9 mouse cellular contexts compared by ENCODE assay signal in the genomic region with DNA sequence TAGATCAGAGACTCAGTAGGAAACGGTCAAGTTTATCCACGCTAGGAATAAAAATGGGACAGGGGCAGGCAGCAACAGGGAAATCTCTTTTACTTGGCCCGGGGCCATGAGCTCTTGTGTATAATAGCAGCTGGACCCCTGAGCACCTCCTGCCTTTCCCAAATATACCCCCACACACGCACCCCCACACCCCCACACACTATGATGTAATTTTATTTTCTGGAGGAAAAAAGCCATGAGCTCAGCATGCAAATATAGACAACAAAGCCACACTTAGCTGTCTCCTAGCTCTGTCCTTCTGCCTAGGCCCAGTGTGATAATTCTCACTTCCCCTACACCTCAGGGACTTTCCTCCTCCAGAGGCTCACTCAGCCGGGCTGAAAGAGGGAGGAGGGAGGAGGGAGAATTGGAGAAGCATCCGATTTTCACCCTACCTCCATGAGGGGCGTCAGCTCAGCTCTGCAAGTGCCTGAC. TPM values are rescaled to one million over a fixed set of nuclear protein-coding genes. Genes with fewer than 3 reads are reported as not detected.
DNase-seq lines count a peak whose midpoint lies in the region; ATAC-seq lines count a peak whose summit lies in the region.
"Had no signal": no experiment of that assay in that cellular context is flagged by ENCODE, and none has a peak within 500 bp of the region (broad histone marks: within the 10 kb centered on the region; RNA-seq: fewer than 3 reads in every experiment).

No protein-coding gene starts in this region.

- peak overlapping the region; percentile 63 for H3K4me3 ChIP-seq in kidney, embryonic 15.5 days (replicated peaks)
- H3K4me3 ChIP-seq in embryonic facial prominence, embryonic 15.5 days (replicated peaks) = peak overlapping the region; percentile 64
- H3K4me3 ChIP-seq in intestine, embryonic 14.5 days (ENCODE audit: low read depth, low read length) = 0 out of 2 replicates have a peak overlapping the region, but pooled peaks have one; percentile 73
- H3K4me3 ChIP-seq in midbrain, embryonic 14.5 days (replicated peaks; ENCODE audit: low read depth, low read length) = peak overlapping the region; percentile 80

- H3K4me1 ChIP-seq in kidney, embryonic 15.5 days = peaks cover 54% of the 10 kb centered on the region
- H3K4me1 ChIP-seq in embryonic facial prominence, embryonic 15.5 days = peaks cover 50% of the 10 kb centered on the region
- peaks cover 48% of the 10 kb centered on the region for H3K4me1 ChIP-seq in intestine, embryonic 14.5 days (replicated peaks; ENCODE audit: control insufficient read depth, insufficient read depth, low read length)
- peaks cover 45% of the 10 kb centered on the region for H3K4me1 ChIP-seq in midbrain, embryonic 14.5 days (ENCODE audit: control insufficient read depth, insufficient read depth, low read length)

- peak overlapping the region; percentile 64 for H3K4me2 ChIP-seq in kidney, embryonic 15.5 days
- H3K4me2 ChIP-seq in embryonic facial prominence, embryonic 15.5 days (replicated peaks) = peak overlapping the region; percentile 52
- H3K4me2 ChIP-seq in intestine, embryonic 14.5 days (ENCODE audit: low read length) = peak overlapping the region; percentile 67
- peak overlapping the region; percentile 81 for H3K4me2 ChIP-seq in midbrain, embryonic 14.5 days (ENCODE audit: low read length)

- peak overlapping the region; percentile 87 for H3K27ac ChIP-seq in kidney, embryonic 15.5 days
- peak overlapping the region; percentile 87 for H3K27ac ChIP-seq in embryonic facial prominence, embryonic 15.5 days (replicated peaks)
- H3K27ac ChIP-seq in intestine, embryonic 14.5 days (ENCODE audit: low read depth) = peak overlapping the region; percentile 75
- H3K27ac ChIP-seq in midbrain, embryonic 14.5 days (replicated peaks; ENCODE audit: low read depth, low read length) = peak overlapping the region; percentile 91

- 0 out of 2 replicates have a peak, but pooled peaks cover under 1% of the 10 kb centered on the region for H3K36me3 ChIP-seq in kidney, embryonic 15.5 days
- H3K36me3 ChIP-seq in embryonic facial prominence, embryonic 15.5 days = no peaks in the 10 kb centered on the region
- no peaks in the 10 kb centered on the region for H3K36me3 ChIP-seq in intestine, embryonic 14.5 days (ENCODE audit: control insufficient read depth, insufficient read depth, low read length)
- H3K36me3 ChIP-seq in midbrain, embryonic 14.5 days (ENCODE audit: control insufficient read depth, insufficient read depth, low read length) = no peaks in the 10 kb centered on the region

- no peak for DNase-seq in kidney, postnatal 25 days
- DNase-seq in NIH3T3 (ENCODE audit: low read depth) = peak; percentile 28
- no peak for DNase-seq in intestine, embryonic 14.5 days (ENCODE audit: low spot score)
- peak; percentile 69 for DNase-seq in midbrain, embryonic 14.5 days
- DNase-seq in Muller cell, postnatal 12 days (ENCODE audit: inconsistent ontology term) = no peak
- DNase-seq in gastrocnemius, postnatal 4 days (ENCODE audit: low spot score in 2 of 2) = no peak

- 17% methylated on average over 7 of the region's 7 CpGs for WGBS in kidney, embryonic 15.5 days
- WGBS in embryonic facial prominence, embryonic 15.5 days = 17% methylated on average over 7 of the region's 7 CpGs
- WGBS in intestine, embryonic 14.5 days = 14% methylated on average over 7 of the region's 7 CpGs
- WGBS in midbrain, embryonic 14.5 days = 5% methylated on average over 7 of the region's 7 CpGs

- peak; percentile 19; the same call in 1 of the 2 replicates for ATAC-seq in kidney, embryonic 15.5 days (replicated peaks; ENCODE audit: low FRiP score)
- no peak for ATAC-seq in embryonic facial prominence, embryonic 15.5 days (ENCODE audit: insufficient number of reproducible peaks, low FRiP score, low TSS enrichment, low read depth)
- peak; percentile 16; the same call in 1 of the 2 replicates for ATAC-seq in intestine, embryonic 14.5 days (replicated peaks; ENCODE audit: low FRiP score, low TSS enrichment, low read depth)
- 0 out of 2 replicates have a peak, but pooled peaks have one; percentile 0 for ATAC-seq in midbrain, embryonic 14.5 days (ENCODE audit: low FRiP score, low TSS enrichment)

- 0 out of 2 replicates have a peak overlapping the region, but pooled peaks have one; percentile 69 for H3K9ac ChIP-seq in kidney, embryonic 15.5 days
- H3K9ac ChIP-seq in embryonic facial prominence, embryonic 15.5 days = peak overlapping the region; percentile 62; the same call in 1 of the 2 replicates
- H3K9ac ChIP-seq in intestine, embryonic 14.5 days (ENCODE audit: low read length) = peak overlapping the region; percentile 79
- H3K9ac ChIP-seq in midbrain, embryonic 14.5 days (replicated peaks; ENCODE audit: low read length) = peak overlapping the region; percentile 98

- H3K9me3 ChIP-seq in kidney, embryonic 15.5 days (replicated peaks) = no peaks in the 10 kb centered on the region
- H3K9me3 ChIP-seq in embryonic facial prominence, embryonic 15.5 days (replicated peaks) = no peaks in the 10 kb centered on the region
- H3K9me3 ChIP-seq in intestine, embryonic 14.5 days (ENCODE audit: control insufficient read depth, low read length) = no peaks in the 10 kb centered on the region
- no peaks in the 10 kb centered on the region for H3K9me3 ChIP-seq in midbrain, embryonic 14.5 days (ENCODE audit: control insufficient read depth, low read length)

- H3K27me3 ChIP-seq in kidney, embryonic 15.5 days = no peaks in the 10 kb centered on the region
- no peaks in the 10 kb centered on the region for H3K27me3 ChIP-seq in embryonic facial prominence, embryonic 15.5 days
- H3K27me3 ChIP-seq in intestine, embryonic 14.5 days (replicated peaks; ENCODE audit: control insufficient read depth, insufficient read depth, low read length) = no peaks in the 10 kb centered on the region
- H3K27me3 ChIP-seq in midbrain, embryonic 14.5 days (ENCODE audit: control insufficient read depth, insufficient read depth, low read length) = no peaks in the 10 kb centered on the region

RNA-seq across cellular contexts. Expression of a gene that starts 0.5 kb away (rescaled TPM):
- polyA plus RNA-seq in kidney, embryonic 15.5 days (2015; fragmentation: Nextera tagmentation; extraction: Ambion mirVana) = 107 and 124 TPM in 2 replicates
- 122 and 131 TPM in 2 replicates for polyA plus RNA-seq in embryonic facial prominence, embryonic 15.5 days (2015; fragmentation: Nextera tagmentation; extraction: Ambion mirVana)
- 87.4 and 93.1 TPM in 2 replicates for polyA plus RNA-seq in intestine, embryonic 14.5 days (2014; fragmentation: Nextera tagmentation; extraction: Ambion mirVana)
- 314 and 385 TPM in 2 replicates for polyA plus RNA-seq in midbrain, embryonic 14.5 days (2014; fragmentation: Nextera tagmentation; extraction: Ambion mirVana)
- 100 to 1,000 TPM; 113 TPM for total RNA-seq in gastrocnemius, postnatal 4 days (2021)

RNA-seq across cellular contexts. Expression of a gene that starts 12.5 kb away (rescaled TPM):
- 6.2 and 8.9 TPM in 2 replicates for polyA plus RNA-seq in kidney, embryonic 15.5 days (2015; fragmentation: Nextera tagmentation; extraction: Ambion mirVana)
- polyA plus RNA-seq in embryonic facial prominence, embryonic 15.5 days (2015; fragmentation: Nextera tagmentation; extraction: Ambion mirVana) = 18.9 and 24.6 TPM in 2 replicates
- 19.1 and 20.4 TPM in 2 replicates for polyA plus RNA-seq in intestine, embryonic 14.5 days (2014; fragmentation: Nextera tagmentation; extraction: Ambion mirVana)
- 1.6 and 2.3 TPM in 2 replicates for polyA plus RNA-seq in midbrain, embryonic 14.5 days (2014; fragmentation: Nextera tagmentation; extraction: Ambion mirVana)
- 1,000 to 10,000 TPM; 2,015 to 2,024 TPM for total RNA-seq in gastrocnemius, postnatal 4 days (2021)

RNA-seq across cellular contexts. Expression of a gene that starts 51.1 kb away (rescaled TPM):
- polyA plus RNA-seq in kidney, embryonic 15.5 days (2015; fragmentation: Nextera tagmentation; extraction: Ambion mirVana) = 0.05 TPM in 1 of 2 replicates, not detected in the other
- not detected in 2 replicates for polyA plus RNA-seq in embryonic facial prominence, embryonic 15.5 days (2015; fragmentation: Nextera tagmentation; extraction: Ambion mirVana)
- polyA plus RNA-seq in intestine, embryonic 14.5 days (2014; fragmentation: Nextera tagmentation; extraction: Ambion mirVana) = not detected in 2 replicates
- polyA plus RNA-seq in midbrain, embryonic 14.5 days (2014; fragmentation: Nextera tagmentation; extraction: Ambion mirVana) = not detected in 2 replicates
- total RNA-seq in gastrocnemius, postnatal 4 days (2021) = under 1 TPM; 0.17 to 0.18 TPM
- total RNA-seq: heart, postnatal 10 days had no signal

RNA-seq across cellular contexts. Expression of a gene that starts 54.3 kb away (rescaled TPM):
- 48.9 and 54.4 TPM in 2 replicates for polyA plus RNA-seq in kidney, embryonic 15.5 days (2015; fragmentation: Nextera tagmentation; extraction: Ambion mirVana)
- 71.9 and 73.4 TPM in 2 replicates for polyA plus RNA-seq in embryonic facial prominence, embryonic 15.5 days (2015; fragmentation: Nextera tagmentation; extraction: Ambion mirVana)
- polyA plus RNA-seq in intestine, embryonic 14.5 days (2014; fragmentation: Nextera tagmentation; extraction: Ambion mirVana) = 47.6 and 48.5 TPM in 2 replicates
- polyA plus RNA-seq in midbrain, embryonic 14.5 days (2014; fragmentation: Nextera tagmentation; extraction: Ambion mirVana) = 55.6 and 61.0 TPM in 2 replicates
- total RNA-seq in gastrocnemius, postnatal 4 days (2021) = 10 to 100 TPM; 24.8 to 26.9 TPM

RNA-seq across cellular contexts. Expression of a gene that starts 59.3 kb away (rescaled TPM):
- polyA plus RNA-seq in kidney, embryonic 15.5 days (2015; fragmentation: Nextera tagmentation; extraction: Ambion mirVana) = 125 and 132 TPM in 2 replicates
- 135 and 140 TPM in 2 replicates for polyA plus RNA-seq in embryonic facial prominence, embryonic 15.5 days (2015; fragmentation: Nextera tagmentation; extraction: Ambion mirVana)
- polyA plus RNA-seq in intestine, embryonic 14.5 days (2014; fragmentation: Nextera tagmentation; extraction: Ambion mirVana) = 102 and 114 TPM in 2 replicates
- polyA plus RNA-seq in midbrain, embryonic 14.5 days (2014; fragmentation: Nextera tagmentation; extraction: Ambion mirVana) = 63.5 and 79.8 TPM in 2 replicates
- 100 to 1,000 TPM; 139 to 169 TPM for total RNA-seq in gastrocnemius, postnatal 4 days (2021)

Comparison
In these comparisons a context has a peak if more than half of its experiments do, and no peak if none do; other contexts are left out.
1. DNase-seq: peak in NIH3T3 (single experiment) and midbrain, embryonic 14.5 days (single experiment); none in kidney, postnatal 25 days (0 of 2), intestine, embryonic 14.5 days (single experiment), Muller cell, postnatal 12 days (single experiment) and gastrocnemius, postnatal 4 days (0 of 2).
2. Peak in every context shown above with its lines, with median percentiles within 50 percentile points of each other: H3K27ac ChIP-seq, H3K4me2 ChIP-seq, H3K4me3 ChIP-seq and H3K9ac ChIP-seq.